Mouse (Mus musculus) neural tube, embryonic 15.5 days (tissue): ENCODE results near the gene Il3. TPM values are rescaled to one million over a fixed set of nuclear protein-coding genes. Genes with fewer than 3 reads are reported as not detected.
"Not testable (repeated sequence)": the region's sequence is repeated elsewhere in the genome, so short reads cannot be mapped to it uniquely, and the experiment has no call there.

Experiments
- ATAC-seq: fragments of 200-750 bp; cut with Nextera tagmentation; 2 replicates; pipeline ENCODE4 v1.8.0; 2017; ENCODE audit warnings: mild to moderate bottlenecking, moderate TSS enrichment, moderate library complexity; ENCODE audit not compliant: low FRiP score
- H3K27ac ChIP-seq: fragments of 300-500 bp; sonication (generic); replicated peaks from 2 replicates; pipeline ENCODE4 v1.5.1; 2015; ENCODE audit warnings: mild to moderate bottlenecking, inconsistent platforms
- H3K27me3 ChIP-seq: fragments of 300-500 bp; sonication (generic); replicated peaks from 2 replicates; pipeline ENCODE4 v1.6.1; 2015; ENCODE audit warnings: inconsistent platforms
- H3K36me3 ChIP-seq: fragments of 300-500 bp; sonication (generic); 2 replicates; pipeline ENCODE4 v1.6.1; 2015; ENCODE audit warnings: inconsistent platforms
- H3K4me1 ChIP-seq: fragments of 300-500 bp; sonication (generic); 2 replicates; pipeline ENCODE4 v1.6.1; 2015; ENCODE audit warnings: inconsistent platforms
- H3K4me2 ChIP-seq: fragments of 300-500 bp; sonication (generic); 2 replicates; pipeline ENCODE4 v1.6.1; 2015; ENCODE audit warnings: inconsistent platforms, mild to moderate bottlenecking, moderate library complexity
- H3K4me3 ChIP-seq: fragments of 300-500 bp; sonication (generic); replicated peaks from 2 replicates; pipeline ENCODE4 v1.5.1; 2015; ENCODE audit warnings: mild to moderate bottlenecking, inconsistent platforms
- H3K9ac ChIP-seq: fragments of 300-500 bp; sonication (generic); replicated peaks from 2 replicates; pipeline ENCODE4 v1.6.1; 2015; ENCODE audit warnings: mild to moderate bottlenecking, inconsistent platforms
- H3K9me3 ChIP-seq: fragments of 300-500 bp; sonication (generic); replicated peaks from 2 replicates; pipeline ENCODE4 v1.6.1; 2016; ENCODE audit warnings: inconsistent platforms
- WGBS: fragments of 180-500 bp; shearing (Covaris S2); methylation state at CpG from one replicate; pipeline ENCODE4 v1.1.7; 2015; ENCODE audit warnings: mixed read lengths; 5-methylcytosine and 5-hydroxymethylcytosine counted together
- polyA plus RNA-seq: library from polyadenylated mRNA; unstranded; fragments of >200 nt; fragmentation: Nextera tagmentation; extraction: Ambion mirVana; gene quantifications from 2 replicates; pipeline ENCODE4 v1.2.1, GENCODE M21; 2015

The Il3 gene
- polyA plus RNA-seq, 1 experiment from 2014 or later = not detected

DNA sequence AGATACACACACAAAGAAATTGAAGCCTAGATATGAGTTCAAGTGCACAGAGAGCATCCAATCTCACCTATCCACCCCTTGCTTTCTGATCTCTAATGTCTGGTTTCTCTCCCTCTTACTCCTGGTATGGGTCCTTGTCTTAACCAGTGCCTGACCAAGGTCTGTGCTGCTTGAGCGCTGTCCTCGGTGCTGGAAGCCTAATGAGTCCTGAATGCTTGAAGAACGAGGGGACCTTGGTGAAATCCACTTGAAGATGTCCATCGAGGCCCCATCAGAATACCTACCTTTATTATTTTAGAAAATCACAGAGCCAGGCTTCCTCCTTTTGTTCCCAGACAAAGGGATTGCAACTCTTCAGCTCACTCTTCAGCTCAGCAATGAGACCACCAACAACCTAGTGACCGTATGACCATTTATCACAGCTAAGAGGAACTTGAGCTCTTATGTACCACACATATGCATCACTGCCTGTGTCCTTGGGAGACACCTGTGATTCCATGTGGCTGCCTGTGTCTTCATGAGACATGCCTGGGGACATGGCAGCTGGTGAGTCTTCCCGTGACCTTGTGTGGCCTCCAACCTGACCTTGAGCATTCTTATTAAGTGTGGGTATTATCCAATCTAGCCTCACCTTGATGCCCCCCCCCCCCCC, 36.1 kb upstream of the Il3 start:
- ATAC-seq = peak; percentile 45; the same call in 1 of the 2 replicates
- no peaks in the 10 kb centered on the region for H3K36me3 ChIP-seq
- 23% methylated on average over 6 of the region's 6 CpGs for whole genome bisulfite sequencing

DNA sequence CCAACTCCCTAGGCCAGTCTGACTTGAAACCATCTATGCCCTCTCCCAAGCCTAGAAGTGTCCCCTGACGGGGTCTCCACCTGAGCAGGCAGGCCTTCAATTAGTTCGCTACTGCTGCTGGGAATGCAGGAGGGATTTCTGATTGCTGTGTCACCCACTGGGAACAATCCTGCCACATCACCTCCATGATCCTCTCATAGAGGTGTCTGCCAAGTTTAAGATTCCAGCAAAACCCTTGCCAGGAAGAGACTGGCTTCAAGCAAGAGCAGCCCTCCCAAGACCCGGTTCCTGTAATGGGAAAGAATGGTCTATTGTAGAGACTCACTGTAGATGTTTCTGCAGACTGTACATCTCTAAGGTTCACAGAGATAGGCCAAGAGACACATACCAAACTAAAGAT, 35.5 kb upstream of the Il3 start:
- Histone ChIP-seq H3K4me3 (0 out of 2 replicates have a peak overlapping the region, but pooled peaks have one; percentile 71), H3K4me1 (peaks cover 50% of the 10 kb centered on the region), H3K36me3 (no peaks in the 10 kb centered on the region), H3K9me3 (0 out of 2 replicates have a peak, but pooled peaks cover 5% of the 10 kb centered on the region), H3K9ac (peak overlapping the region; percentile 77; the same call in 1 of the 2 replicates), H3K27me3 (no peaks in the 10 kb centered on the region), H3K4me2 (peak overlapping the region; percentile 59), H3K27ac (peak overlapping the region; percentile 90)
- WGBS = 75% methylated on average over 3 of the region's 3 CpGs
- no peak for ATAC-seq

More for the DNA sequence above, 36.1 kb upstream of the Il3 start:
- Histone ChIP-seq H3K4me1 (peaks cover 51% of the 10 kb centered on the region), H3K27me3 (no peaks in the 10 kb centered on the region), H3K4me3 (peak overlapping the region; percentile 71), H3K9ac (peak overlapping the region; percentile 77), H3K9me3 (0 out of 2 replicates have a peak, but pooled peaks cover under 1% of the 10 kb centered on the region), H3K4me2 (peak overlapping the region; percentile 59), H3K27ac (peak overlapping the region; percentile 90)

DNA sequence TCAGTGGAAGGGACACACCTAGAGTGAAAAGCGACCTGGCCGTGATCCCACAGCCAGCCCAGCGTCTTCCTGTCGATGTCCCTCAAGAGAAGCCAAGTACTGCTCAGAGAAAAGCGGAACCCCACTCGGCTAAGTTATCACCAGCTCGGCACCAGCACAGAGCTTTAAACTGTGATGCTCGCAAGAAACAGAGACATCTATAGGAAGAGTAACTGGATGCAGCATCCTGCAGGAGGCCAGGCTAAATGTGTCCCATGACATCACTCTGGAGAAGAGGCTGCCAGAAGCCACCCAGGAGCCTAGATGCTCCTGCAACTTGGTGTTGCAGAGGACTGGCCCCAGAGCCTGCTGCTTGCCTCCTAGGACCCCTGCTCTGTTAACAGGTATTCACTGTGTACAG, 34.9 kb upstream of the Il3 start:
- H3K27me3 ChIP-seq = no peaks in the 10 kb centered on the region
- H3K9me3 ChIP-seq = 0 out of 2 replicates have a peak, but pooled peaks cover 5% of the 10 kb centered on the region
- H3K27ac ChIP-seq = peak overlapping the region; percentile 90; the same call in 1 of the 2 replicates
- peak overlapping the region; percentile 59; the same call in 1 of the 2 replicates for H3K4me2 ChIP-seq
- no peak overlapping the region for H3K9ac ChIP-seq
- WGBS = 92% methylated on average over 8 of the region's 8 CpGs
- H3K36me3 ChIP-seq = no peaks in the 10 kb centered on the region
- H3K4me1 ChIP-seq = peaks cover 44% of the 10 kb centered on the region
- no peak overlapping the region for H3K4me3 ChIP-seq
- ATAC-seq = no peak

DNA sequence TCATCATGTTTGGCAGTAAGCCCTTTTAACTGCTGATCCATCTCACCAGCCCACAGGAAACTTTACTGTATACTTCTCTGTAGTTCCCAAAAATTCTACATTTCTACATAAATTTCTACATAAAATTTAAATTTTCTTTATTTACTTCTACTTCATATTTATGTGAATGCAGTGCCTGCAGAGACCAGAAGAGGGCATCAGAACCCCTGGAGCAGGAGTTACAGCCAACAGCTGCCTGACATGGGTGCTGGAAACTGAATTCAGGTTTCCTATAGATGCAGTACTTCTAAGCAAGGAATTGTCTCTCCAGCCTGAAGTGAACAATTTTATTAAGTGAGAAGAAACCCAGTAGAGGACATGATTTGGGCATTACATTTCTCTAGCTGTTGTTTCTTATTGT, 31.7 kb upstream of the Il3 start:
- no peak overlapping the region for H3K9ac ChIP-seq
- H3K9me3 ChIP-seq = 0 out of 2 replicates have a peak, but pooled peaks cover 5% of the 10 kb centered on the region
- no peaks in the 10 kb centered on the region for H3K36me3 ChIP-seq
- H3K27ac ChIP-seq = no peak overlapping the region
- no peak overlapping the region for H3K4me2 ChIP-seq
- H3K4me1 ChIP-seq = peaks cover 20% of the 10 kb centered on the region; the same call in 1 of the 2 replicates
- H3K4me3 ChIP-seq = no peak overlapping the region
- H3K27me3 ChIP-seq = no peaks in the 10 kb centered on the region
- ATAC-seq = no peak

DNA sequence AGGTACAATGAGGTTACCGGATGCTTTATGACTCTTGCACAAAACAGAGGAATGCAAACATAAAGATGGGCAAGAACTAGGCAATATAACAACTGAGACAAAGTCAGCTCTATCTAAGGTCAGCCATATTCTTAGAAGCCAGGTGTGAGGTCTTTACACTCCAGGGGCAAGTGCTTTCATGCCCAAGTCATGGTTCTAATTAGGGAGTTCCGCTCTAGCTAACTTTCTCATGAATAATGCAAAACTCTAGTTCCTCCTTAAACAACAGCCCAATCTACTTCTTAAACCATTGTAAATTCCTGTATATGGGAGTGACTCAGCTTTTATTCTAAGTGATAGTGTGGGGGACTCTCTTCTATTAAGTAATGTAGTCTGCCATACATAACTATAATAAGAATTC, 30.4 kb upstream of the Il3 start:
- 73% methylated on average over 2 of the region's 2 CpGs for WGBS

DNA sequence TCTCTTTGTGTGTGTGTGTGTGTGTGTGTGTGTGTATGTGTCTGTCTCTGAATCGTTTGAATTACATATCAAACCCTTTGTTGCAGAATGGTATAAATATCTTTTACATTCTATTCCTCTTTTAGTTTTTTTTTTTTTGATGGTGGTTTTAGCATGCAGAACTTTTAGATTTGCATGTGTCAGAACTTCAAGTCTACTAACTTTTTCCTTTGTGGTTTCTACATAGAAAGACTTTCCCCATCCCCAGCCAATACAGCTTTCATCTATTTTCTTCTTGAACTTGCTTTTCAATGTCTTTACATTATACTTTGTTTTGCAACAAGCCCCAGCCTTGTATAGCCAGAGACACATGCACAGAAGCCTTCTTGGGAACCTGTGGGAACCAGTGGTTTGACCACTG, 29.7 kb upstream of the Il3 start:
- H3K9ac ChIP-seq = no peak overlapping the region
- no peak overlapping the region for H3K27ac ChIP-seq
- 0 out of 2 replicates have a peak, but pooled peaks cover 5% of the 10 kb centered on the region for H3K9me3 ChIP-seq
- no peak overlapping the region for H3K4me3 ChIP-seq
- WGBS = 100% methylated on average over 1 of the region's 1 CpGs
- ATAC-seq = no peak
- H3K27me3 ChIP-seq = no peaks in the 10 kb centered on the region
- H3K4me1 ChIP-seq = 0 out of 2 replicates have a peak, but pooled peaks cover 3% of the 10 kb centered on the region
- H3K36me3 ChIP-seq = no peaks in the 10 kb centered on the region
- no peak overlapping the region for H3K4me2 ChIP-seq

More for the DNA sequence above, 30.4 kb upstream of the Il3 start:
- H3K36me3 ChIP-seq, ATAC-seq, H3K27ac ChIP-seq, H3K9ac ChIP-seq, H3K4me3 ChIP-seq, H3K4me2 ChIP-seq, H3K27me3 ChIP-seq, H3K9me3 ChIP-seq: not testable (repeated sequence)
- peaks cover 10% of the 10 kb centered on the region; the same call in 1 of the 2 replicates for H3K4me1 ChIP-seq

DNA sequence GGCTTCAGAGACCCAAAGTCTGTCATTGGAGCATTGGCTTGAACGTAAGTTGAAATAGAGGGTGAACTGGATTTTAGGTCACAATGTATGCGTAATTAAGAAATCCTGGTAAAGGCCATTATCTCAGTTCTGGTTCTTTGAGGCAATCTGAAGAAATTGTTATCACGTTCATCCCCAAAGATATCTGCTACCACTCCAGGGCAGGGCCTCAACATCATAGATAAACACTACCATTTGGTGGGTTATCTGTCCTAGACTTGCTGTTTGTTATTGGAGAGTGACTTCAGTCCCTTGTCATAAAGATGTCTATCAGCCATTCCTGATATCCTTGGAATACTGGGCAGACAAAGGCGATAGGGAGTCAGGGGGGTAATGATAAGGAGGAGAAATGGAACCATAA, 28.9 kb upstream of the Il3 start:
- H3K4me2 ChIP-seq = no peak overlapping the region
- no peak overlapping the region for H3K27ac ChIP-seq
- no peaks in the 10 kb centered on the region for H3K4me1 ChIP-seq
- no peak overlapping the region for H3K9ac ChIP-seq
- 0 out of 2 replicates have a peak, but pooled peaks cover 5% of the 10 kb centered on the region for H3K9me3 ChIP-seq
- ATAC-seq = no peak
- H3K4me3 ChIP-seq = no peak overlapping the region
- H3K36me3 ChIP-seq = no peaks in the 10 kb centered on the region
- no peaks in the 10 kb centered on the region for H3K27me3 ChIP-seq
- WGBS = 87% methylated on average over 4 of the region's 4 CpGs

DNA sequence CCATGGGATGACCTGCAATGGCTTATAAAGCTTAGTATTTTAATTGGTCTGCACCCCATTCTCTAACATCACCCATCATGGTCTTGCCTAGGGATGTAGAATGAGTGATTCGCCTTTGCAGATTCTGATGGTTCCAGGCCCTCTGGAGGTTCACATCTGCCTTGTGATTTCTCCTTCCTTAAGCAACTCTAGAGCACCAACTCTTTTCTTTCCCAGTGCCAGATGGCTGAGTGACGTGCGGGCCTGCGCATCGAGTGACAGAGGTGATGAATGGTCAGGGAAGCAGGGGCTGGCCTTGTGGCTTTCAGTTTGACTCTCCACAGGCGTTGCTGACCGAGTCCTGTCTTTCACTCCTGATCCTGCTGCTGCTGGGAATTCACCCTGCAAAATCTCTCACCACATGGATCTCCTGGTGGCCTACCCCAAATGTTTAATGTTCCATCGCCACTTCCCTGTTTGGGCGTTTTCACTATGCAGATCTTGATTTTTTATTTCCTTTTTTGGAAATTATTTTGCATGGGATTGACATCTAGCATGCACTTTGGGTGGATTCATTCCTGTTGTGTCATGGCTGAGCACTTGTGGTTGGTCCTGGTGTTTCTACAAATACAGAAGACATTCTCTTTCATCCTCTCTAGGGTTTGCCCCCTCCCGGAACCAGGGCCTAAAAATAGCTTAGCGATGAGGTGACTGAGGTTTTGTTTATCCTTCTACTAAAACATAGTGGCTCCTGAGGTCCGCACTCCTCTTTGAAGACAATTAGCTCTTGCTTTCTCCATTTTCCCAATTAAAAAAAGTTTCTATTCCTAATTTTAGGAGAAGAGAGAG, 27.1 kb upstream of the Il3 start:
- H3K9ac ChIP-seq = no peak overlapping the region
- no peak overlapping the region for H3K4me2 ChIP-seq

DNA sequence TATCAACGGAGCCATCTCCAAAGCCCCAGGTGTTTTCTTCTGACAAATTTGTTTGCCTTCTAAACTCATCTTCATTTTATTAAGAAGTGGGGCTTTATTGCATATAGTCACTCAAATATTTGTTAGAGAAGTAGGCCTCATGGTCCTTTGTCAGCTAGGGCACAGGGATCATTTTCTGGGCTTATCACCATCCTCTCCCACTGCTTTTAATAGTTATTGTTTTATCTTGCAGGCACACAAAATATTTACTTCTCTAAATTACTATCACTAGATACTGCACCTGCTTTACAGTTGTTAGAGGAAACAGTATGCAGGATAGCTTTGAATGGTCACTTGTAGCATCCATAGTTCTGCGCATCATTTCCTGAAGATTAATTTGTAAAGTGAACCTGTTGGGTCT, 25.1 kb upstream of the Il3 start:
- H3K36me3 ChIP-seq = no peaks in the 10 kb centered on the region

More for the DNA sequence above, 27.1 kb upstream of the Il3 start:
- Histone ChIP-seq H3K4me3 (no peak overlapping the region), H3K27me3 (no peaks in the 10 kb centered on the region), H3K9me3 (0 out of 2 replicates have a peak, but pooled peaks cover 5% of the 10 kb centered on the region), H3K27ac (no peak overlapping the region), H3K4me1 (no peaks in the 10 kb centered on the region), H3K36me3 (no peaks in the 10 kb centered on the region)
- no peak for ATAC-seq
- WGBS = 74% methylated on average over 12 of the region's 12 CpGs

DNA sequence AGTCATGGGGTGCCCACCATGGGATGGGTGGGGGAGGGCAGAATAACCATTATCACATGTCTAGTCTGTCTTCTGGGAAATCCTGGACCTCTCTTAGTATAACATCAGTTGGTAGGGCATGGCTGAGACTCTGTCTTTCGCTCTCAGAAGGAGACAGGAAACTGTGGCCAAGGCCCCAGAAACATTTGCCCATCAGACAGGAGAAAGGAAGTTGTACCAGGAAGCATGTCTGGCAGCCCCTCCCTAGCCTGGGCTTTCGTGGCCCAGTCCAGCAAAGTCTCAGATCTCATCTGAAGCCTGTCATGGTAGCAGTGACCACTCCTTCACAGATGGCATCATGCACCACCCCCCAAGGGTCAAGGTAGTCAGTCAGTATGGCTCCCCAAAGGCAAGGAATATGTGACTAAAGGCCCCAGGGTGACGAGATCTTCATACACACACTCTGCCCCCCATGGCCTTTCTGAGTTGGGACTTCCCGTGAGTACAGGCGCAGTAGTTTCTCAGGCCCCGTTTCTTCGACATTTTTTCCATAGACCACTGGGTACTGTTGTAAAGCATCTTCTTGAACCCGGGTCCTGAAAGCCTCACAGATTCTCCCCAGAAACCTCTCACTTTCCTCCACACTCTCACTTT, 20.9 kb upstream of the Il3 start:
- Histone ChIP-seq H3K4me3 (no peak overlapping the region), H3K36me3 (no peaks in the 10 kb centered on the region), H3K27me3 (no peaks in the 10 kb centered on the region), H3K9ac (no peak overlapping the region), H3K27ac (no peak overlapping the region), H3K4me1 (no peaks in the 10 kb centered on the region), H3K4me2 (no peak overlapping the region), H3K9me3 (no peaks in the 10 kb centered on the region)
- ATAC-seq = no peak
- WGBS = 88% methylated on average over 8 of the region's 8 CpGs

More for the DNA sequence above, 25.1 kb upstream of the Il3 start:
- Histone ChIP-seq H3K9ac (no peak overlapping the region), H3K9me3 (no peaks in the 10 kb centered on the region), H3K4me1 (no peaks in the 10 kb centered on the region), H3K4me3 (no peak overlapping the region), H3K4me2 (no peak overlapping the region), H3K27me3 (no peaks in the 10 kb centered on the region), H3K27ac (no peak overlapping the region)
- WGBS = 83% methylated on average over 2 of the region's 2 CpGs
- no peak for ATAC-seq

DNA sequence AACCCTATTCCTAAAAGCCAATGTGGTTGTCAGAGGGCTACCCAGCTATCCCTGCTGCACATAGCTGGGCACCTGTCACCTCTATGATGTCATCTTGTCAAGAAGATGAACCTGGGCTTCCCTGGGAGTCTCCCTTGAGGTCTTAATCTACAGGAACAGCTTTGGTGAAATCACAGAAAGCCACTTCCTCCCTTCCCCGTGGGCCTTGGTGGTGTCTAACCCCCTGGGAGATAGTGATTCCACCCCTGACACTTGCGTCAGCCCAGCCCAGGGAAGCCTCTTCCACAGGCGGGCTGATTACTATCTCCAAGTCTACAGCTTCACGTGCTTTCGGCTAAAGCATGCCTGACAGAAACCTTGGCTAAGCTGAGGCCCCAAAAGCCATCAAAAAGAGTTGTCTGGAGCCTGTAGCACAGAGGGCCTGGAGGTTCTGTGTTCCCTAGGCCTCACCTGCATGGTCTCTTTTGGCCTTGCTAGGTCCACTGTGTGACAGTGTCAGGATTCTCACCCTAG, 4.4 kb upstream of the Il3 start:
- no peak overlapping the region for H3K4me3 ChIP-seq
- no peaks in the 10 kb centered on the region for H3K27me3 ChIP-seq
- no peaks in the 10 kb centered on the region for H3K9me3 ChIP-seq
- H3K9ac ChIP-seq = no peak overlapping the region
- WGBS = 77% methylated on average over 5 of the region's 5 CpGs
- no peak for ATAC-seq
- H3K4me2 ChIP-seq = no peak overlapping the region
- no peaks in the 10 kb centered on the region for H3K4me1 ChIP-seq
- no peak overlapping the region for H3K27ac ChIP-seq
- no peaks in the 10 kb centered on the region for H3K36me3 ChIP-seq
